Mouse (Mus musculus): ENCODE data around the gene Gm9903. TPM values are rescaled to one million over a fixed set of nuclear protein-coding genes. Genes with fewer than 3 reads are reported as not detected.

The Gm9903 gene
- not detected in 2 replicates for polyA plus RNA-seq (2012; ENCODE audit: insufficient read depth, insufficient read length, missing spikeins)

GRCm38 (mm10) chr5:33629301-33629987 lies at the start of gene Gm9903, which contains the start of gene Fam53a:
Gm9903 (plus strand) TSS chr5:33629925.
Fam53a (minus strand) TSS chr5:33629635.
- H3K4me1 ChIP-seq (ENCODE audit: control insufficient read depth, insufficient read depth, insufficient read length, low read length), result peaks cover 14% of the 10 kb centered on the region
- H3K4me3 ChIP-seq (ENCODE audit: insufficient read depth, low read depth, low read length), result peak within 1 kb of the TSS; percentile 90
- peak within 1 kb of the TSS; percentile 70 for H3K27ac ChIP-seq (replicated peaks; ENCODE audit: low read depth, low read length)

GRCm38 (mm10) chr5:33580336-33580735 lies 49.4 kb upstream of the Gm9903 start:
- H3K4me3 ChIP-seq (ENCODE audit: insufficient read depth, low read depth, low read length), result no peak overlapping the region
- no peak overlapping the region for H3K27ac ChIP-seq (replicated peaks; ENCODE audit: low read depth, low read length)
- peaks cover 6% of the 10 kb centered on the region for H3K4me1 ChIP-seq (ENCODE audit: control insufficient read depth, insufficient read depth, insufficient read length, low read length)

DNA sequence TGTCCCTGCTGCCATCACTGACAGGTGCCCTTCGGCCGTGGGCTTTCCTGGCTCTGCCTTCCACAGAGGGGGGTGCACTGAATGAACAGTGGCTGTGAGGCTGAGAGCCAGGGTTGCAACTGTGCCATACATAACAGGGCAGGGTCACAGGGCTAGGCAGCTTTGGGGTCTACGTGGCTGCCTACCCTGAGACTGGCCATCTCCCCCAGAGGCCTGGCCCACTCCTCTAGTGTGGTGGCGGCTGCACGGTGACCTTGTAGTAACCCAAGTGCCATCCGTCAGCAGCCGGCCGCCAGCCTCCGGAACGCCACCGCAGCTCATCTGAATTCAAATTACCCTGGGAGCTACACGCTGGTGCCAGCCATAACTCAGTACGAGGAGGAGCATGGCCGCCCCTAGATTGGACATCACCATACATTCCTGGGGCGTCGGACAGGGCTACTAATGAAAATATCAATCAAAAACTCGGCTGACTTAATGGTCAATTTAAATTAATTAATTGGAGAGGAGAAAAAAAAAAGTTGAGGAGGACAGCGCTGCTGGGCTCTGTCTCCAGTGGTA lies 42.1 kb upstream of the Gm9903 start:
- H3K4me3 ChIP-seq (ENCODE audit: insufficient read depth, low read depth, low read length), result no peak overlapping the region
- H3K4me1 ChIP-seq (ENCODE audit: control insufficient read depth, insufficient read depth, insufficient read length, low read length), result no peaks in the 10 kb centered on the region; the same call in 1 of the 2 replicates
- H3K27ac ChIP-seq (replicated peaks; ENCODE audit: low read depth, low read length), result no peak overlapping the region

DNA sequence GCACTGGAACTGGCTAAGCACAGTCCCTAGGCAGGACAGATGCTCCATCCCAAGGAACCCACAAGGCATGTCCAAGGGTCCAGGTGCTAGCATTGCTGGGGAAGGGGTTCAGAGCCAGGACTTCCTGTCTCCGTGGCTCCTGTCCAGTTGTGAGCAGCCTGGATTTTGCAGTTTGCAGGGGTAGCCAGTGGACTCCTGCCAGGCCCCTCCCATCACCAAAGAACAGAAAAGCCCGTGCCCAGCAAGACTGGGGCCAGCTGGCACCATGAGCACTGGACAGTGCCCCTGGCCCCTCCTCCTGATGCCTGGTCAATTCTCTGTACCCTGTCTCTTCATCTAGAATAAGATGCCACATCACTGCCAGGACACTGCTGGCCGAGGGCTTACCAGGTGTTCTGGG lies 41.7 kb upstream of the Gm9903 start:
- Histone ChIP-seq H3K4me3 (ENCODE audit: insufficient read depth, low read depth, low read length) (no peak overlapping the region), H3K27ac (replicated peaks; ENCODE audit: low read depth, low read length) (no peak overlapping the region), H3K4me1 (ENCODE audit: control insufficient read depth, insufficient read depth, insufficient read length, low read length) (no peaks in the 10 kb centered on the region; the same call in 1 of the 2 replicates)

DNA sequence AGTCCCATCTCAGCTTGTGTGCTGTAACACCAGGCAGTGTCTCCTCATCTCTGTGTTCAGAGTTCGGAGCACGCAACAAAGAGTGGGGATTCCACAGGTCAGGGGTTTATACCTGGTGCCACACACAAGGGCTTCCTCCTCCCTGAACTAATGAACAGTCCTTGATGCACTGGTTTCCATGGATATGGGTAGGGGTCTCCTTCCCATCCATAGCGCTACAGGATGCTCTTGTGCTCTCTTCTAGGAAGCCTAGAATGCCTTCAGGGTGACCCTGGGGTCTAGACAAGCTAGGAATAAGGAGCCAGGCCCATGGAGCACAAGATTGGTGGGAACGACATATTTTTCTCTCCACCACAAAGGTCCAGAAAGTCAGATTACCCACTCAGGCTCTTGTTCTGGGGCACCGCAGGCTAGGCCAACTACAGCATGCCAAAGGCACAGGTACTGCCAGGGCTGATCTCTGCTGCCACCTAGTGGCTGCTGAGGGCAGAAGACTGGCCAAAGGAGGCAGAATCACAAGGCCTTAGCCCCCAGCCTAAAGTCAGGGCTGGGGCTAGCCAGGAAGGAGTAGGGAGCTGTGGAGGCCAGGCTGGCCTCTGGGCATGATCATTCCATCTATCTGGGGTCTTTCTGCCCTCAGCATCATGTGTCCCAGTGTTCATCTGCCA lies 40.4 kb upstream of the Gm9903 start:
- no peak overlapping the region for H3K27ac ChIP-seq (replicated peaks; ENCODE audit: low read depth, low read length)
- no peaks in the 10 kb centered on the region; the same call in 1 of the 2 replicates for H3K4me1 ChIP-seq (ENCODE audit: control insufficient read depth, insufficient read depth, insufficient read length, low read length)
- no peak overlapping the region for H3K4me3 ChIP-seq (ENCODE audit: insufficient read depth, low read depth, low read length)

DNA sequence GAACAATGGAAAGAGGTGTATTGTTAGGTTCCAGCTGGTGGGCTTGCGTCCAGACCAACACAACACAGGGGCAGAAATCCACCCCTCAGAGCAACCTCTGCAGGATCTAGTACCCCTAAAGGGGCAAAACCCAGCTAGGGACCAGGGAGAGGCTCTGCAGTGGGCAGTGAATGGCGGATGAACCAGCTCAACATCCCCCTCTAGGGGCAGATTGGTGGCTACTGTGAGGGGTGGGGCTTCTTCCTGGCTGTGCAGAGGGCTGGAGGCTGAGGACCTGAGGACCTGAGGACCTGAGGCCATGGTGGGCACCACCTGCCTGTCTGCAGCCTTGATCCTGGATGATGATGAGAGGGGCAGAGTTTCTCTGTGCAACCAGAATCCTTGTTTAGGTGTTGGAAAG lies 36.1 kb upstream of the Gm9903 start:
- Histone ChIP-seq H3K27ac (replicated peaks; ENCODE audit: low read depth, low read length) (no peak overlapping the region), H3K4me3 (ENCODE audit: insufficient read depth, low read depth, low read length) (no peak overlapping the region), H3K4me1 (ENCODE audit: control insufficient read depth, insufficient read depth, insufficient read length, low read length) (no peaks in the 10 kb centered on the region)

DNA sequence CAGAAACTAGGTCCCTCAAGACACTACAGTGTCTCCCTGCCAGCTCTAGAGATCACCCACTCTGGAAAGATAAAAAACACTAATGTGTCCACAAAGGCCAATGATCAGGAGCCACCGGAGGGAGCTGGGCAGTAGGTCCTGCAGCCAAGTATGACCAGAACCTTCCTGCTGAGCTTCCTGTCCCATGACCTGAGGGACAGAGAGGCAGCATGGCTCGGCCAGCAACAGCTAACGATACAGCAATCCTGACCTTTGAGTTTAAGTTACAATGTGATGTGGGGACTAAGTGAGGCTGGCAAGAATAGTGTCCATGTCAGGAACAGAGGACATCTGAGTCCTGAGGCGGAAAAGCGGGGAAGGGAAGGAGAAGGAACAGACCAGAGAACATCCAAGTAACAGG lies 24.4 kb upstream of the Gm9903 start:
- Histone ChIP-seq H3K4me3 (ENCODE audit: insufficient read depth, low read depth, low read length) (no peak overlapping the region), H3K4me1 (ENCODE audit: control insufficient read depth, insufficient read depth, insufficient read length, low read length) (no peaks in the 10 kb centered on the region), H3K27ac (replicated peaks; ENCODE audit: low read depth, low read length) (no peak overlapping the region)

DNA sequence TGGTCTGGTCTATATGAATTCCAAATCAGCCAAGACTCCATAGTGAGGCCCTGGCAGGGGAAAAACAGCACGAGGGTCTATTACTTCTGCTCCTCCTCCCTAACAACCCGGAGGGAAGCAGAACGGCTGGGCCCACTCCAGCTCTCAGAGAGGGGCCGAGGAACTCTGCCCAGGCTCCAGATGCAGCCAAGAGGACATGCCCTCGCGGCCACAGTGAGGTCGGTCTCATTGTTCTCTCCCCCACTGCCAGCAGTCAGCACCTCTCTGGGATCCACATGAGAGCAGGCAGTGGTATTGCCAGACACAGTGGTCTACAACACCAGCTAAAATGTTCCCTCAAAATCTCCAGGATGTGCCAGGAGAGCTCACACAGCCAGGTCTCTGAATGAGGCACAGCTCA lies 23.1 kb upstream of the Gm9903 start:
- Histone ChIP-seq H3K27ac (replicated peaks; ENCODE audit: low read depth, low read length) (no peak overlapping the region), H3K4me3 (ENCODE audit: insufficient read depth, low read depth, low read length) (no peak overlapping the region), H3K4me1 (ENCODE audit: control insufficient read depth, insufficient read depth, insufficient read length, low read length) (no peaks in the 10 kb centered on the region)

DNA sequence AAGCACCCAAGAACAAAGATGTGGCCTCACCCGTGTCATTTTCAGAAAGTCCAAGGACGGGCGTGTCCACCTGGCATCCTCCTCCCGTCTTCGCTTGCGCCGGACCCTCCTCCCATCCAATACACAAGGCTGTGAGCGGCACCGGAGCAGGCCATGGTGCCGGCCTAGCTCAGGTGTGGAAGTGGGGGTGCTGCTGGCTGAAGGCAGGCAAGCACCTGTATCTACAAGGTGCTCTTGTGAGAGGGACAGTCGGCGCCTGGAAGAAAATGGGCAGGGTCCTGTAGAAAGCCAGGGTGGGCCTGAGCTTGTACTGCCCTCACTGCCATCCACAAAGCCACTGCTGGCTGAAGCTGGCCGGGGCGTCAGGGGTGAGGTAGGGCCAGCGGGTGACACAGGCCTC lies 22.3 kb upstream of the Gm9903 start:
- no peaks in the 10 kb centered on the region for H3K4me1 ChIP-seq (ENCODE audit: control insufficient read depth, insufficient read depth, insufficient read length, low read length)
- H3K4me3 ChIP-seq (ENCODE audit: insufficient read depth, low read depth, low read length), result no peak overlapping the region
- no peak overlapping the region for H3K27ac ChIP-seq (replicated peaks; ENCODE audit: low read depth, low read length)

GRCm38 (mm10) chr5:33609226-33609625 lies 20.5 kb upstream of the Gm9903 start:
- no peak overlapping the region for H3K4me3 ChIP-seq (ENCODE audit: insufficient read depth, low read depth, low read length)
- no peak overlapping the region for H3K27ac ChIP-seq (replicated peaks; ENCODE audit: low read depth, low read length)
- no peaks in the 10 kb centered on the region for H3K4me1 ChIP-seq (ENCODE audit: control insufficient read depth, insufficient read depth, insufficient read length, low read length)

- H3K4me1 ChIP-seq (ENCODE audit: control insufficient read depth, insufficient read depth, insufficient read length, low read length), result no peaks in the 10 kb centered on the region
Observed at GRCm38 (mm10) chr5:33611795-33612194, 17.9 kb upstream of the Gm9903 start.

GRCm38 (mm10) chr5:33614391-33614790 lies 15.3 kb upstream of the Gm9903 start:
- H3K4me3 ChIP-seq (ENCODE audit: insufficient read depth, low read depth, low read length), result no peak overlapping the region
- no peak overlapping the region for H3K27ac ChIP-seq (replicated peaks; ENCODE audit: low read depth, low read length)
- peaks cover 3% of the 10 kb centered on the region; the same call in 1 of the 2 replicates for H3K4me1 ChIP-seq (ENCODE audit: control insufficient read depth, insufficient read depth, insufficient read length, low read length)

More at GRCm38 (mm10) chr5:33611795-33612194, 17.9 kb upstream of the Gm9903 start:
- Histone ChIP-seq H3K4me3 (ENCODE audit: insufficient read depth, low read depth, low read length) (no peak overlapping the region), H3K27ac (replicated peaks; ENCODE audit: low read depth, low read length) (no peak overlapping the region)

- H3K27ac ChIP-seq (replicated peaks; ENCODE audit: low read depth, low read length), result no peak overlapping the region
- peaks cover 4% of the 10 kb centered on the region; the same call in 1 of the 2 replicates for H3K4me1 ChIP-seq (ENCODE audit: control insufficient read depth, insufficient read depth, insufficient read length, low read length)
- no peak overlapping the region for H3K4me3 ChIP-seq (ENCODE audit: insufficient read depth, low read depth, low read length)
Observed at GRCm38 (mm10) chr5:33622671-33623070, 7.1 kb upstream of the Gm9903 start.

- no peak overlapping the region for H3K27ac ChIP-seq (replicated peaks; ENCODE audit: low read depth, low read length)
- no peak overlapping the region for H3K4me3 ChIP-seq (ENCODE audit: insufficient read depth, low read depth, low read length)
- peaks cover 5% of the 10 kb centered on the region for H3K4me1 ChIP-seq (ENCODE audit: control insufficient read depth, insufficient read depth, insufficient read length, low read length)
Observed at GRCm38 (mm10) chr5:33623766-33624165, 6.0 kb upstream of the Gm9903 start.

DNA sequence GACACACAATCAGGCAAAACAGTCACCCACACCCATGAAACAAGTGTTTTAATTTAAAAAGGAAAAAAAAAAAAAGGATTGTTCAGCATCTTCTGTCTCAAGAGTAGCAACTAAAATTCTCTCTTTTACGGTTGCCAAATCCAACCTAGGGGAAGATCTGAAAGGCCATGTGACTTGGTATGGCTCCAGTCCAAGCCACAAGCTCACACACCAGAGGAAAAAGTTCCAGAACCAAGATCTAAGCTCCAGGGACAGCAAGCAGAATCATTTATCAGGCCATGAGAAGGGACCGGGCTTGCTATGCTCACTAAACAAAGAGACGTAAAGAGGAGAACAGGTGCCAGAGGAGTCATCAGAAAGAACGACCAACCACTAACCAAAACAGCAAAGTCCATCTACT lies 1.8 kb upstream of the Gm9903 start:
- H3K4me1 ChIP-seq (ENCODE audit: control insufficient read depth, insufficient read depth, insufficient read length, low read length), result peaks cover 14% of the 10 kb centered on the region
- no peak overlapping the region; the same call in 1 of the 2 replicates for H3K27ac ChIP-seq (replicated peaks; ENCODE audit: low read depth, low read length)
- peak overlapping the region; percentile 19; the same call in 1 of the 2 replicates for H3K4me3 ChIP-seq (ENCODE audit: insufficient read depth, low read depth, low read length)

Measured in brown adipose tissue, adult 24 weeks (tissue).